Mouse (Mus musculus) liver, postnatal 0 days (tissue): ENCODE results near the gene Tnip3.

Experiments
- CTCF ChIP-seq: sonication (generic); IDR thresholded peaks from 2 replicates; pipeline ENCODE4 v1.5.1; 2016; ENCODE audit warnings: antibody characterized with exemption, low read depth
- EP300 ChIP-seq: IDR thresholded peaks from 2 replicates; pipeline ENCODE4 v1.6.1; 2016; ENCODE audit warnings: antibody characterized with exemption, low read depth, mild to moderate bottlenecking

DNA sequence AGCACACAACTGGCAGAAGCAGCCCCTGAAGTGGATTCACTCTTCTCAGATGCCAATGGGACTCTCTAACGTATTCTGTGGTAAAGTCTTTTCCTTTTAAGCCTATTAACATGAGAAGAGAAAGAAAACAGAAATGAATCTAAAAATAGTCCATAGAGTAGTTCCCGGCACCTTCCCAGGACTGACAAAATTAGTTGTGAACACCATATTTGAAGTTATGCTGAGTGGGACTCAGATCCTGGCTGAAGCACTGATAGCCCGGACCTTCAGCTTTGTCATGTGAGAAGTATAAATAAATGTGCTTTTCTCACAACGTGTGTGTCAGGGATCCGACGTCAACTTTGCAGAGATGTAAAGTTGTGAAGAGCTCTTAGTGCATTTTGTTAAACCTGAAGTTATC is 138.9 kb downstream of the Tnip3 start:
- TF ChIP-seq CTCF (no peak), EP300 (no peak)
